Mouse (Mus musculus) olfactory bulb, adult 2 months (tissue): ENCODE measurements around the gene Gpr107. TPM values are rescaled to one million over a fixed set of nuclear protein-coding genes. Genes with fewer than 3 reads are reported as not detected.
A peak's percentile ranks its signal among the peaks of the same experiment; 100 is the strongest.
"Not testable (repeated sequence)": the region's sequence is repeated elsewhere in the genome, so short reads cannot be mapped to it uniquely, and the experiment has no call there.

ENCODE experiments used
- H3K27ac ChIP-seq: fragments of 200-500 bp; 2 replicates; pipeline ENCODE4 v1.5.1; 2012; ENCODE audit warnings: low read depth, low read length; ENCODE audit not compliant: insufficient read depth
- H3K4me1 ChIP-seq: fragments of 200-500 bp; 2 replicates; pipeline ENCODE4 v1.6.1; 2012; ENCODE audit warnings: low read length; ENCODE audit not compliant: control insufficient read depth, insufficient read depth
- H3K4me3 ChIP-seq: fragments of 200-500 bp; 2 replicates; pipeline ENCODE4 v1.5.1; 2012; ENCODE audit warnings: mild to moderate bottlenecking, low read depth, low read length, moderate library complexity; ENCODE audit not compliant: insufficient read depth
- CTCF ChIP-seq: fragments of 200-500 bp; IDR thresholded peaks from 2 replicates; pipeline ENCODE4 v1.5.1; 2012; ENCODE audit warnings: low read depth, mild to moderate bottlenecking, low read length, moderate library complexity; ENCODE audit not compliant: insufficient read depth
- POLR2A ChIP-seq: fragments of 200-500 bp; IDR thresholded peaks from 2 replicates; pipeline ENCODE4 v1.6.1; 2012; ENCODE audit warnings: mild to moderate bottlenecking, low read depth, low read length, moderate library complexity; ENCODE audit not compliant: insufficient read depth
- WGBS: fragments of 180-500 bp; shearing (Covaris S2); methylation state at CpG from one replicate; pipeline ENCODE4 v1.1.7; 2018; 5-methylcytosine and 5-hydroxymethylcytosine counted together
- polyA plus RNA-seq: library from polyadenylated mRNA; stranded (reverse); fragments of >200 nt; gene quantifications from 2 replicates; pipeline ENCODE4 v1.2.4, GENCODE M21; 2012; ENCODE audit warnings: low replicate concordance; ENCODE audit not compliant: missing spikeins, insufficient read depth, insufficient read length

The Gpr107 gene
- polyA plus RNA-seq, 1 experiment, result not detected

- Histone ChIP-seq H3K4me3 (no peak overlapping the region), H3K27ac (no peak overlapping the region), H3K4me1 (peaks cover 16% of the 10 kb centered on the region)
- 77% methylated on average over 11 of the region's 11 CpGs for WGBS
- TF ChIP-seq POLR2A, result no peak
These were observed 11.4 kb downstream of the Gpr107 start for GRCm38 (mm10) chr2:31163361-31164118.

- 0 out of 2 replicates have a peak overlapping the region, but pooled peaks have one; percentile 2 for H3K27ac ChIP-seq
- no peak overlapping the region for H3K4me3 ChIP-seq
- H3K4me1 ChIP-seq, result peaks cover 16% of the 10 kb centered on the region
- TF ChIP-seq CTCF (no peak), POLR2A (no peak)
- 22% methylated on average over 5 of the region's 5 CpGs for WGBS
These were observed 12.8 kb downstream of the Gpr107 start for GRCm38 (mm10) chr2:31164841-31165455.

GRCm38 (mm10) chr2:31165529-31165928 is 13.4 kb downstream of the Gpr107 start:
- 0 out of 2 replicates have a peak overlapping the region, but pooled peaks have one; percentile 34 for H3K27ac ChIP-seq
- H3K4me1 ChIP-seq, result peaks cover 16% of the 10 kb centered on the region
- WGBS, result 80% methylated on average over 4 of the region's 4 CpGs
- TF ChIP-seq POLR2A (no peak), CTCF (no peak)
- H3K4me3 ChIP-seq, result no peak overlapping the region

GRCm38 (mm10) chr2:31167571-31167970 is 15.5 kb downstream of the Gpr107 start:
- not testable (repeated sequence) for H3K4me3 ChIP-seq, H3K27ac ChIP-seq
- WGBS, result 97% methylated on average over 2 of the region's 2 CpGs
- H3K4me1 ChIP-seq, result peaks cover 17% of the 10 kb centered on the region

GRCm38 (mm10) chr2:31169001-31169400 is 16.9 kb downstream of the Gpr107 start:
- no peak overlapping the region for H3K27ac ChIP-seq
- WGBS, result 83% methylated on average over 10 of the region's 10 CpGs
- peaks cover 15% of the 10 kb centered on the region for H3K4me1 ChIP-seq
- H3K4me3 ChIP-seq, result no peak overlapping the region
- TF ChIP-seq CTCF, result no peak
- no peak for TF ChIP-seq POLR2A

GRCm38 (mm10) chr2:31170164-31170563 is 18.0 kb downstream of the Gpr107 start:
- 86% methylated on average over 6 of the region's 6 CpGs for WGBS
- Histone ChIP-seq H3K4me1 (peaks cover 8% of the 10 kb centered on the region), H3K4me3 (no peak overlapping the region), H3K27ac (no peak overlapping the region)
- TF ChIP-seq POLR2A (no peak), CTCF (no peak)

GRCm38 (mm10) chr2:31172001-31172400 is 19.9 kb downstream of the Gpr107 start:
- Histone ChIP-seq H3K4me1 (peaks cover 3% of the 10 kb centered on the region; the same call in 1 of the 2 replicates), H3K27ac (0 out of 2 replicates have a peak overlapping the region, but pooled peaks have one; percentile 20), H3K4me3 (no peak overlapping the region)
- TF ChIP-seq CTCF, result no peak
- 72% methylated on average over 5 of the region's 5 CpGs for WGBS

- H3K27ac ChIP-seq, result no peak overlapping the region
- H3K4me3 ChIP-seq, result no peak overlapping the region
- peaks cover 3% of the 10 kb centered on the region; the same call in 1 of the 2 replicates for H3K4me1 ChIP-seq
- TF ChIP-seq POLR2A (no peak), CTCF (no peak)
- 86% methylated on average over 5 of the region's 5 CpGs for WGBS
These were observed 20.4 kb downstream of the Gpr107 start for GRCm38 (mm10) chr2:31172536-31172935.

- Histone ChIP-seq H3K27ac (no peak overlapping the region), H3K4me3 (no peak overlapping the region), H3K4me1 (peaks cover 3% of the 10 kb centered on the region; the same call in 1 of the 2 replicates)
- WGBS, result 83% methylated on average over 4 of the region's 4 CpGs
- TF ChIP-seq CTCF, result no peak
- TF ChIP-seq POLR2A, result no peak
These were observed 21.2 kb downstream of the Gpr107 start for GRCm38 (mm10) chr2:31173290-31173689.

- H3K4me1 ChIP-seq, H3K27ac ChIP-seq, H3K4me3 ChIP-seq: not testable (repeated sequence)
- 80% methylated on average over 6 of the region's 6 CpGs for WGBS
- TF ChIP-seq CTCF, result peak; percentile 12; the same call in 1 of the 2 replicates
These were observed 26.5 kb downstream of the Gpr107 start for GRCm38 (mm10) chr2:31178593-31178992.
